Mouse (Mus musculus): ENCODE results near the gene Dhcr24. TPM values are rescaled to one million over a fixed set of nuclear protein-coding genes. Genes with fewer than 3 reads are reported as not detected.

Gene Dhcr24
- polyA plus RNA-seq, 2 experiments from 2014 or later, result 2.6 to 3.0 TPM

Other genes starting within 250 kb of the Dhcr24 start
- 10 to 100 TPM in 1 of 2 experiments, 1 to 10 TPM in 1; 9.9 to 12.9 TPM for gene Usp24, start 244.8 kb upstream of the Dhcr24 start, polyA plus RNA-seq (2017; shearing (Covaris generic))
- gene Pcsk9, start 96.7 kb upstream of the Dhcr24 start, polyA plus RNA-seq (2017; shearing (Covaris generic)), result not detected
- gene Bsnd, start 68.8 kb upstream of the Dhcr24 start, polyA plus RNA-seq (2017; shearing (Covaris generic)), result not detected
- gene Lexm, start 56.2 kb downstream of the Dhcr24 start, polyA plus RNA-seq (2017; shearing (Covaris generic)), result under 1 TPM in 1 of 2 experiments, not detected in 1; 0.40 TPM
- gene Ttc22, start 61.4 kb downstream of the Dhcr24 start, polyA plus RNA-seq (2017; shearing (Covaris generic)), result not detected
- 10 to 100 TPM; 11.4 to 17.4 TPM for gene Pars2, start 90.0 kb downstream of the Dhcr24 start, polyA plus RNA-seq (2017; shearing (Covaris generic))
- 10 to 100 TPM; 53.8 to 77.4 TPM for gene Ttc4, start 117.9 kb downstream of the Dhcr24 start, polyA plus RNA-seq (2017; shearing (Covaris generic))
- gene Mroh7, start 169.9 kb downstream of the Dhcr24 start, polyA plus RNA-seq (2017; shearing (Covaris generic)), result not detected
- gene Fam151a, start 172.9 kb downstream of the Dhcr24 start, polyA plus RNA-seq (2017; shearing (Covaris generic)), result not detected
- 10 to 100 TPM in 1 of 2 experiments, 1 to 10 TPM in 1; 2.5 to 10.2 TPM for gene Acot11, start 244.0 kb downstream of the Dhcr24 start, polyA plus RNA-seq (2017; shearing (Covaris generic))

Measured in CD4-positive, CD25-positive, alpha-beta regulatory T cell, adult 4 months (primary cell).